Mouse (Mus musculus) layer of hippocampus, adult 2 months (tissue): ENCODE measurements around the gene Filip1. TPM values are rescaled to one million over a fixed set of nuclear protein-coding genes. Genes with fewer than 3 reads are reported as not detected.

ENCODE experiments used
- DNase-seq, 2 experiments: peaks; one replicate each; pipeline ENCODE4 v3.0.0; 2022; ENCODE audit warnings: low spot score in 2 of 2
- H3K27ac ChIP-seq: fragments of 200-600 bp; 2 replicates; pipeline ENCODE4 v1.8.1; 2022
- H3K4me3 ChIP-seq: fragments of 200-600 bp; 2 replicates; pipeline ENCODE4 v1.8.1; 2022; ENCODE audit warnings: mild to moderate bottlenecking
- CTCF ChIP-seq: fragments of 200-600 bp; conservative IDR thresholded peaks from 2 replicates; pipeline ENCODE4 v1.8.1; 2022; ENCODE audit warnings: antibody characterized with exemption, mild to moderate bottlenecking, moderate library complexity
- total RNA-seq, 2 experiments: library from RNA; stranded (reverse); gene quantifications; 2 replicates each; pipeline ENCODE4 v1.2.3; 2021

Filip1 gene
- total RNA-seq, 2 experiments from 2014 or later: 11.7 to 13.9 TPM

DNA sequence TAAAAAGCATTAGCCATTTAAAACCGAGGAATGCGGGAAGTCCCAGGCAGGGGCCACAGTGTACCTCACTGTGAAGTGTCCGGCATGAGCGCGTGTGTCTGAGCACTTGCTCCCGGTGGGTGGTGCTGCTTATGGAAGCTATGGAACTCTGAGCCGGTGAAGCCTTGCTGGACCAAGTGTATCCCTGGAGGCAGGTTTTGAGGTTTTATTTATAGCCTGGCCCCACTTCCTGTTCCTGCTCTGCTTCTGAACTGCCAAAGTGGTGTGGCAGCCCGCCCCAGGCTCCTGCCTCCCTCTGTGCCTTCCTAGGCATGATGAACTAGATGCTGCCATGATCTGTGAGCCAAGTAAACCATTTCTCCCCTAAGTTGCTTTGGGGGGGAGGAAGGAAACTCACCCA is 60.7 kb downstream of the Filip1 start:
- no peak for DNase-seq
- no peak overlapping the region for H3K4me3 ChIP-seq
- TF ChIP-seq CTCF: no peak
- H3K27ac ChIP-seq: no peak overlapping the region

- no peak for DNase-seq
- no peak overlapping the region for H3K4me3 ChIP-seq
- no peak for TF ChIP-seq CTCF
- no peak overlapping the region for H3K27ac ChIP-seq
Observed at GRCm38 (mm10) chr9:79951339-79951738, 61.3 kb downstream of the Filip1 start.

GRCm38 (mm10) chr9:79950666-79951065 is 62.0 kb downstream of the Filip1 start:
- Histone ChIP-seq H3K27ac (no peak overlapping the region), H3K4me3 (no peak overlapping the region)
- no peak for TF ChIP-seq CTCF
- DNase-seq: no peak

DNA sequence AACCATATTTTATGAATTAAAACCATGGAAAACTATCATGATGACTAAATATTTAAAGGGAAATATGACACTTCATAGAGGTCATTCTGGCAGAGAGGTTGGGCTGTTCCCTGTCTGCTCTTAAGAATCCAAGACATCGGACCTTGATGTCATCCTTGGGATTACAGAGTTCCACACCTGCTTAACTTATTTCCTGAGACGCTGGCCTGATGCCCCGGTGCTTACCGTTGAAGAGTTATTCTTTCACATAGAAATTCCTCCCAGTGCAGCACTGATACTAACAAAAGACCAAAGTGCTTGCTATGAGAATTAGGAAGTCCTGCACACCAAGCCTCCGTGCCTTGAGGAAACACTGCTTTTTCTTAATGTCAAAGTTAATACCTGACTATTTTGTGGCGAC is 62.6 kb downstream of the Filip1 start:
- Histone ChIP-seq H3K27ac (no peak overlapping the region), H3K4me3 (no peak overlapping the region)
- no peak for TF ChIP-seq CTCF
- DNase-seq: no peak

- no peak for TF ChIP-seq CTCF
- Histone ChIP-seq H3K27ac (no peak overlapping the region), H3K4me3 (no peak overlapping the region)
Observed at GRCm38 (mm10) chr9:79948376-79948775, 64.3 kb downstream of the Filip1 start.

GRCm38 (mm10) chr9:79947973-79948372 is 64.7 kb downstream of the Filip1 start:
- Histone ChIP-seq H3K27ac (no peak overlapping the region), H3K4me3 (no peak overlapping the region)
- DNase-seq: no peak
- no peak for TF ChIP-seq CTCF

More at GRCm38 (mm10) chr9:79948376-79948775, 64.3 kb downstream of the Filip1 start:
- no peak for DNase-seq

DNA sequence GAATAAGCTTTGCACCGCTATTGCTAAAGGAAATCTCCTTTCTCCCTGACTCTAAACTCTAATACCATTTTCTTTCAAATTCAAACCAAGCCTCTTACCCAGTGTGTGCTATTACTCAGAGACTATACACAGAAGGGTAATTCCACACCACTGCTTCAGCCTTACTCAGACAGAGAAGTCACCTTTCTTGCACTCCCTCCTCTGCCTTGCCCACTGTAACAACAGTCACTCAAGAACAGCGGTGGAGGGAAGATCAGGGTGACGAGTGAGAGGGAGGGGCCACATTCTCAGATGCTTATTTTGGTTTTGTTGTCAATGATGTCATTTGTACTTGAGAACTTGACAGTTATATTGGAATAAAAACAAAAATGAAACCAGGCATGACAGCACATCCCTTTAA is 65.2 kb downstream of the Filip1 start:
- no peak for TF ChIP-seq CTCF
- Histone ChIP-seq H3K4me3 (no peak overlapping the region), H3K27ac (no peak overlapping the region)
- DNase-seq: no peak

- TF ChIP-seq CTCF: no peak
- Histone ChIP-seq H3K4me3 (no peak overlapping the region), H3K27ac (no peak overlapping the region)
- DNase-seq: no peak
Observed at GRCm38 (mm10) chr9:79944872-79945271, 67.8 kb downstream of the Filip1 start.

GRCm38 (mm10) chr9:79943986-79944385 is 68.7 kb downstream of the Filip1 start:
- no peak overlapping the region for H3K4me3 ChIP-seq

DNA sequence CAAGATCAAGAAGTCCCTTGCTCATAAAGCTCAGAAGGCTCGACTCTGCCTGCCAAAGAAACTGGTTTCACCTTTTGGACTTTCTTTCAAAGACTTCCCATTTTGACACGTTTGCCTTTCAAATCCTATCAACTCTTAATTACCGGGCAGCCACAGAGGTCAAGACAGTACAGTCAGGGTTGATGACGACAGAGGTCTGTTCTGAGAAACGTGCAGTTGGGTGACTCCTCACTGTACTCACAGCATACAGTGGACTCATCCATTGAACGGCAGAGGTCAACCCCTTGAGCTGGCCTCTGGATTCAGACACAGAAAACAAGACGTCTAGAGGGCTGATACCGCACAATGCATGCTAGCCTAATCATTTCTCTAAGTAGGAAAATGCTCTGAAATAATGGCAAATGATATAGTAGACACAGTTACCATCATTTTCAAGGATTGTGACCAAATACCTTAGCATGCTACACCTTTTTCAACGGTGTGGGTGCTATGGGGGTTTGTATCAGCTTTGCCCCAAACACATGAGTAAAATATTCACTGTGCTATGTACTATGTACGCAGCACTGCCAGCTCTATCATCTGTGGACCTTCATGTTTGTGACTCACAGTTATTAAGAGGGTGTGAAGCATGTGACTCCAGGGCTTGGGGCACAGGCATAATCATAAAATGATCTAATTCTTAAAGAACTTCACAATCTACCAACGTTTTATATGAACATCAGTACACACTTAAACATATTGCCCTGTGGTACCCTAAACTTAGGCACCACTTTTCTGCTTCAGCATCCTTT is 74.0 kb downstream of the Filip1 start:
- DNase-seq: no peak
- Histone ChIP-seq H3K4me3 (no peak overlapping the region), H3K27ac (no peak overlapping the region)
- TF ChIP-seq CTCF: no peak

More at GRCm38 (mm10) chr9:79943986-79944385, 68.7 kb downstream of the Filip1 start:
- TF ChIP-seq CTCF: no peak
- H3K27ac ChIP-seq: no peak overlapping the region
- no peak for DNase-seq

DNA sequence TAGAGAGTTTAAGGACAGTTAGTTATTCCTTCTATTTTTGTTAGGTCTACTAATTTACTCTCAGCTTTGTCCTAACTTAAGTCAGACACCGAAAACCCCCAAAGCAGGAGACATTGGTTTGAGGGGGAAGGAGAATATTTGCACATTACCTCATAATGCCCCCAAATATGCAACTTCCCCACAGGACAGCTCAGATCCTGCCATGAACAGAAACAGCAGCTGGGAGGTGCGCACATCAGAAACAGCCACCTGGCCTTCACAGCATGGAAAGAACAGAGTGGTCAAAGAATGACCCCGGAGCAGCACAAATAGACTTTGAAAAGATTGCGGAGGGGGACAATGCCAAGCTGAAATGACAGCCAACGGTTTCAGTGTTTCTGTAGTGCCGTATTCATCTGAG is 75.1 kb downstream of the Filip1 start:
- Histone ChIP-seq H3K4me3 (no peak overlapping the region), H3K27ac (no peak overlapping the region)
- no peak for TF ChIP-seq CTCF
- DNase-seq: no peak

- no peak for DNase-seq
- H3K27ac ChIP-seq: no peak overlapping the region
- no peak for TF ChIP-seq CTCF
- H3K4me3 ChIP-seq: no peak overlapping the region
Observed at GRCm38 (mm10) chr9:79932578-79932977, 80.1 kb downstream of the Filip1 start.

DNA sequence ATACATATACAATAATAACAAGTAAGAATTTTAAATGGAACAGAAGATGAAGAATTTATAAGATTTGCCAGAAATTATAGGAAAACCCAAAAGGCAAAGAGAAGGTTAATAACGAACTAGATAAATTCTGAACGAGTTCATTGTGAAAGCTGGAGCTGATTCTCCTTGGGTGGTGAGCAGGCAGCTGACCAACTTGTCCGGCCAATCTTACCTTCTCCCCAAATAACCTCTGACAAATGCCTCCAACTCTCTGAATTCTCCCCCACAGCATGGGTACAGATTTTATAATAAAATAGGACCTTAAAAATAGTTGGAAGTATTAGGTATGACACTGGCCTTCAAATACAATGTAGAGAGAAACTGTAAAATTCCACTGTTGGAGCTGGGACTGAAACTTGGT is 84.6 kb downstream of the Filip1 start:
- Histone ChIP-seq H3K27ac (no peak overlapping the region), H3K4me3 (no peak overlapping the region)
- no peak for DNase-seq
- no peak for TF ChIP-seq CTCF

DNA sequence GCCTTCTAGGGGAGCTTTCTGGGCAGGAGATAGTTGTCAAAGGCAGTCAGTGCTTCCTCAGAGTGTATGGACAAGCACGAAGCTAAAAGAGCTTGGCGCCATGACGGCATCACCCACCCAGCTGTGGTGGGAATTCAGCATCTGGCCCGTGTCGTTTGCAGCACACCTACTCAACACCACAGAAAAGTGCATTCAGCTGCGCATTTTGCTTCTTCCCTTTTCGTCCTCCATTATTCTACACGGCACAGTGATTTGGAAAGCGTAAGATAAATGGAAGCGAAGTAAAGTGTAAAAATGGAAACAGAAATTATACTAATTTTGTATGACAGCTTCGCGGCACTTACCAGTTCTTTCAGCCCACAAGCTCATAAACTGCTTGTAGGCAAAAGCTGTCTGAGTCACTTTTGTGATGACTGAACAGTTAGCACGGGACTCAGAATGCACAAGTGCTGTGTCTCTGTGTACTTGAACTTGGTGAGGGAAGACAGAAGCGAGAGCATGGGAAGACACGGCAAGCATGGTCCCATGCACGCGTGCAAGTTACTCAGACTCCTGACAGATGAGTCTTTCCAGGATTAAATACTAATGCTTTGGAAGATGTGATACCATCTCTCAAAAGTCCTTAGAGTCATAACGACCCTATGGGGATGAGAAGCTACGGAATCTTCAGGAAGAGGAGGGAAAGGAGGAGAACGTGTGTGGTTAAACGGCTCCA is 85.3 kb downstream of the Filip1 start:
- no peak for TF ChIP-seq CTCF
- H3K27ac ChIP-seq: peak overlapping the region; percentile 36; the same call in 1 of the 2 replicates
- peak in 1 of 2 experiments; percentile 10 for DNase-seq
- no peak overlapping the region for H3K4me3 ChIP-seq
